Mouse (Mus musculus) embryonic facial prominence, embryonic 11.5 days (tissue): Measurements from ENCODE around the gene Pigr. TPM values are rescaled to one million over a fixed set of nuclear protein-coding genes. Genes with fewer than 3 reads are reported as not detected.

ENCODE experiments used
- ATAC-seq: fragments of 200-750 bp; cut with Nextera tagmentation; replicated peaks from 2 replicates; pipeline ENCODE4 v1.8.0; 2017; ENCODE audit warnings: low read depth; ENCODE audit not compliant: insufficient number of reproducible peaks, low FRiP score, low TSS enrichment
- DNase-seq: peaks from one replicate; pipeline ENCODE4 v3.0.0-alpha.2; 2015; ENCODE audit warnings: low spot score
- H3K27ac ChIP-seq: fragments of 300-500 bp; sonication (generic); replicated peaks from 2 replicates; pipeline ENCODE4 v1.5.1; 2014; ENCODE audit warnings: mild to moderate bottlenecking, low read depth, low read length, control low read depth
- H3K27me3 ChIP-seq: fragments of 300-500 bp; sonication (generic); 2 replicates; pipeline ENCODE4 v1.6.1; 2014; ENCODE audit warnings: mild to moderate bottlenecking, low read length, moderate library complexity, mixed read lengths; ENCODE audit not compliant: control insufficient read depth, insufficient read depth
- H3K36me3 ChIP-seq: fragments of 300-500 bp; sonication (generic); replicated peaks from 2 replicates; pipeline ENCODE4 v1.6.1; 2014; ENCODE audit warnings: low read depth, mild to moderate bottlenecking, low read length, moderate library complexity, mixed read lengths; ENCODE audit not compliant: control insufficient read depth, insufficient read depth
- H3K4me1 ChIP-seq: fragments of 300-500 bp; sonication (generic); 2 replicates; pipeline ENCODE4 v1.6.1; 2014; ENCODE audit warnings: low read length, mixed read lengths; ENCODE audit not compliant: control insufficient read depth, insufficient read depth
- H3K4me2 ChIP-seq: fragments of 300-500 bp; sonication (generic); 2 replicates; pipeline ENCODE4 v1.6.1; 2014; ENCODE audit warnings: low read depth, mild to moderate bottlenecking, control low read depth, low read length, moderate library complexity
- H3K4me3 ChIP-seq: fragments of 300-500 bp; sonication (generic); 2 replicates; pipeline ENCODE4 v1.5.1; 2014; ENCODE audit warnings: low read depth, low read length, control low read depth
- H3K9ac ChIP-seq: fragments of 300-500 bp; sonication (generic); replicated peaks from 2 replicates; pipeline ENCODE4 v1.6.1; 2014; ENCODE audit warnings: mild to moderate bottlenecking, control low read depth, low read length
- H3K9me3 ChIP-seq: fragments of 300-500 bp; sonication (generic); replicated peaks from 2 replicates; pipeline ENCODE4 v1.6.1; 2016; ENCODE audit warnings: mild to moderate bottlenecking, low read length, inconsistent platforms, mixed read lengths; ENCODE audit not compliant: control insufficient read depth
- WGBS: fragments of 180-500 bp; shearing (Covaris S2); extraction: QIAGEN DNeasy Blood & Tissue Kit; methylation state at CpG from one replicate; pipeline ENCODE4 v1.1.7; 2014; 5-methylcytosine and 5-hydroxymethylcytosine counted together
- polyA plus RNA-seq: library from polyadenylated mRNA; unstranded; fragments of >200 nt; fragmentation: Nextera tagmentation; extraction: Ambion mirVana; gene quantifications from 2 replicates; pipeline ENCODE4 v1.2.1, GENCODE M21; 2014

The Pigr gene
- not detected in 2 replicates for polyA plus RNA-seq

DNA sequence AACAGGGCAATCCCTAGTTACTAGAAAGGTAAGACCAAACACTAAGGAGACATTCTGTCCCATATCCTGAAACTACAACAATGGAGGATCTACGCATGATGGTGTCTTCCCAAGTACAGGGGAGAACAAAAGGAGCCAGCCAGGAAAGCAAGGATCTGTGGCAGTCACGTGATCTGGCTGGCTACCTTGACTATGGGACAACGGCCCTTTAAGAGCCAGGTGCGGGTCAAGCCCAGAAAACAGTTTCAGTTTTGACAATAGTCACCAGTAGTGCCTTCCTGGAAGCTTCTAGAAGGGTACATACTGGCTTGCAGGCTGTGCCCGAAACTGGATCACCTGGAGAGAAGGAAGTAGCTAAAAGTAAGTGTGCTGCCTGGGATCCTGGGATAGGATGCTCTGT is at the start of gene Pigr:
TSS of gene Pigr (plus strand) at position 237 of the 400 bp plus-strand sequence.
- H3K4me1 ChIP-seq: no peaks in the 10 kb centered on the region
- H3K9ac ChIP-seq: no peak within 1 kb of the TSS
- ATAC-seq (no peak), DNase-seq (no peak)
- H3K9me3 ChIP-seq: no peaks in the 10 kb centered on the region
- no peaks in the 10 kb centered on the region for H3K36me3 ChIP-seq
- H3K4me3 ChIP-seq: no peak within 1 kb of the TSS
- H3K4me2 ChIP-seq: no peak within 1 kb of the TSS
- no peak within 1 kb of the TSS for H3K27ac ChIP-seq
- WGBS: 81% methylated on average over 5 of the region's 5 CpGs
- no peaks in the 10 kb centered on the region for H3K27me3 ChIP-seq

DNA sequence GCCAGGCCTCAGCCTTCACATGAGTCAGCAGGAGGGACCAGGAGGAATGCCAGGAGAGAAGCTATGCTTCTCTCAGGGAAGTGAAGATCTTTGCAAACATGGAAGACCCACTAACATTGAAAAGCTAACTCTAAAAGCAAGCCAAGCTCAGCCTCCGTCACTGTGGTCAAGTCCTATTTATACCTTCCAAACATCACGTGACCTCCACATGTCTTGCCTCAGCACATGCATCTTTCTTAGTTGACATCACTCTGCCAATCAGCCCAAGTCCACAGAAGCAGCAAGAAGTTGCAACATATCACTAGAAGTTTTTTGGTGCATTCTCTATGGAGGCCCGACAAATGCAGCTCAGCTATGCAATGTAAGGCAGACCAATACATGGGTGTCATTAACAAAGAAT is 46.6 kb upstream of the Pigr start:
- Histone ChIP-seq H3K27me3 (no peaks in the 10 kb centered on the region), H3K9me3 (no peaks in the 10 kb centered on the region), H3K4me1 (no peaks in the 10 kb centered on the region), H3K4me3 (no peak overlapping the region), H3K27ac (no peak overlapping the region), H3K4me2 (no peak overlapping the region), H3K9ac (no peak overlapping the region), H3K36me3 (no peaks in the 10 kb centered on the region)
- no peak for ATAC-seq
- 88% methylated on average over 3 of the region's 3 CpGs for WGBS
- DNase-seq: no peak

DNA sequence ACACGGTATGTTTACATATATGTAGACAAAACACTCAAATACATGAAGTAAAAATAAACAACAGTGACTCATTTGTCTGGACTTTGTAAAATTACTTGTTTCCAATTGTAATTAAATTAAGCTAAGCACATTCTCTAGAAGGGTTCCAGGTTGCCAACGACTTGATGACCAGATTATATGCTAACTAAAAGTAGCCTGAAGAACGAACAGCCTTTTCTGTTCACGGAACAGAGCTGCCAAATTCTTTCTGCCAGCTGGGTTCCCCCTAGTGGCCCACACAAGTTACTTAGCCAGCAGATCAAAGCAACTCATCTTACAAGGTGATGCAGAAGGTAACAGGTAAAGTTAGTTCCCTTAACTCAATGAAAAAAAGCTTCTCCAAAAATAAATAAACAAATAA is 42.4 kb upstream of the Pigr start:
- Histone ChIP-seq H3K27ac (no peak overlapping the region), H3K9ac (no peak overlapping the region), H3K4me2 (no peak overlapping the region), H3K4me1 (no peaks in the 10 kb centered on the region), H3K27me3 (no peaks in the 10 kb centered on the region), H3K36me3 (no peaks in the 10 kb centered on the region), H3K9me3 (no peaks in the 10 kb centered on the region), H3K4me3 (no peak overlapping the region)
- WGBS: 28% methylated on average over 4 of the region's 4 CpGs
- peak; percentile 30 for DNase-seq
- ATAC-seq: no peak

DNA sequence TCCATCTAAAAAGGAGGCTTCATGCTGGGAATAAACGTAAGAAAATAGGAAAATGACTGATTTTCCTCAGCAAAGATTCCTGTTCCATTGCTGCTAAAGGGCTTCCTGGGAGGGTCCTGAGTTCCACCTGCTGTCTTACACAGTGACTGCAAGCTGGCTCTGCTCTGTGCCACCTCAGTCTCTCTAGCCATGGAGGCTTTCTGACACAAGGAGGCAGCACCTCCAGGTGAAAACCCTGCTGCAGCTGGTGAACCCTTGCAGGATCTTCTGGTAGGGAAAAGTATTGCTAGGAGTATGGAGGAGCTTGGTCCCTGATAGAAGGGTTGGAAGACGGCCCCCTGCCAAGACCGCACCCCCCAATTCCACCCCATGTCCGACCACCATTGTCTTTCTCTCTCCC is 39.5 kb upstream of the Pigr start:
- Histone ChIP-seq H3K27ac (no peak overlapping the region), H3K36me3 (no peaks in the 10 kb centered on the region), H3K4me2 (no peak overlapping the region), H3K9me3 (no peaks in the 10 kb centered on the region), H3K27me3 (no peaks in the 10 kb centered on the region), H3K9ac (no peak overlapping the region), H3K4me3 (no peak overlapping the region), H3K4me1 (no peaks in the 10 kb centered on the region)
- ATAC-seq: no peak
- 45% methylated on average over 4 of the region's 4 CpGs for WGBS
- no peak for DNase-seq

DNA sequence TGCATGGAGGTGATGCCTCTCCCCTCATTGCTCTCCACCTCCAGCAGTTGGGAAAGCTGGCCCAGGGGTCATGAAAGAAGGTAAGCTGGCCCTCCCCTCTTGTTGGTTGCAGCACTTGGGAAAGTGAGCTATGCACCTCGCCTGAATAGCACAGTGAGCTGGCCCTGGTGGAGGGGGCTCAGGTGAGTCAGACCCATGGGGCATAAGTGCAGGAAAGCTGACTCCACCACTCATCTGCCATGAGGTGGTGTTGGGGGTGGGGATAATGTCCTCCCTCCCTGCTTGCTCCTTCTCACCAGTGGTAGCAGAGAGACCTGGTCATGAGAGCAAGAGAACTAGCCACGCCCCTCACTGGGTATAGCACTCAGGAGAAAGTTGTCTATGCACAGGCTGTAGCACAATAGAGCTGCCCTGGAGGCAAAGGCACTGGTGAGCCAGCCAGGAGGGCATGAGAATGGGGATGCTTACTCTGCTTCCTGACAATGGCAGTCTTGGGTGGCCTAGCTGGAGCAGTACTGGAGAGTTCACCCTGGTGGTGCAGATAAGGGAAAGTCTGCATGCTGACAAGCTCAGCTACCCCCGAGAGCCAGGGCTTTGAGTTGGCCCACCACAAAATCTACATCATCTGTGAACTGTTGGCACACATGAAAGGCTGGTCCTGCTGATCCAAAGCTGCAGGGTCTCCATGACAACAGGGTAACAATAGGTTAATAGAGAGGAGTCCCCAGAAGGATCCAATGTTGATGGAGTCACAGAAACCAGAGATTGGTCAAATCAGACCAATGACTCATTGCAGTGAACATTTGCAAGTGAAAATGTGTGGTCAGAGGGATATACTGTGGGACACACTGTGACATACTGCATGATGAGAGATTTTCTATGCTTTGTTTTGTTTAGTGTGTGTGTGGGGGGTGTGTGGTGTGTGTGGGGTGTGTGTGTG is 36.7 kb upstream of the Pigr start:
- H3K9ac ChIP-seq: no peak overlapping the region
- H3K27me3 ChIP-seq: no peaks in the 10 kb centered on the region
- no peaks in the 10 kb centered on the region for H3K9me3 ChIP-seq
- ATAC-seq (no peak; the same call in 1 of the 2 replicates), DNase-seq (no peak)
- H3K4me2 ChIP-seq: no peak overlapping the region
- WGBS: 60% methylated on average over 3 of the region's 3 CpGs
- H3K4me3 ChIP-seq: no peak overlapping the region
- no peaks in the 10 kb centered on the region for H3K4me1 ChIP-seq
- H3K27ac ChIP-seq: no peak overlapping the region
- H3K36me3 ChIP-seq: no peaks in the 10 kb centered on the region

DNA sequence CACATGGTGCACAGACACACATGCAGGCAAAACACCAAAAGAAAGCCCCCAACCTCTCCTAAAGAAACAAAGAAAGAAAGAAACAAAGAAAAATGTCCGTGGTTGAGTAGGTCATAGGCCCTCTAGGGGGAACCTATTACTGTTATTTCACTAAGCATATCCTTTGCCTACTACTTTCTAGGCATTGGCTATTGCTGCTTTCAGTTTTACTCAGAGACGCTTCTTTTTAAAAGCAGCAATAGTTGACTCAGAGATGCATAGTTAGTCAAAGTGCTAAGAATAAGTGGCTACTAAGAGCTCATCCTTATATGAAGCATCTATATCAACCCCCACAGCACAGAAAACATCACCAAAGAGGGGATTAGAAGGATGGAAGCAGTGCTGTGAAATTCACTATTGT is 31.2 kb upstream of the Pigr start:
- Histone ChIP-seq H3K4me1 (no peaks in the 10 kb centered on the region), H3K36me3 (no peaks in the 10 kb centered on the region), H3K4me2 (no peak overlapping the region), H3K9ac (no peak overlapping the region), H3K4me3 (no peak overlapping the region), H3K27me3 (no peaks in the 10 kb centered on the region), H3K9me3 (no peaks in the 10 kb centered on the region), H3K27ac (no peak overlapping the region)
- DNase-seq: no peak
- 70% methylated on average over 2 of the region's 2 CpGs for WGBS
- no peak for ATAC-seq

DNA sequence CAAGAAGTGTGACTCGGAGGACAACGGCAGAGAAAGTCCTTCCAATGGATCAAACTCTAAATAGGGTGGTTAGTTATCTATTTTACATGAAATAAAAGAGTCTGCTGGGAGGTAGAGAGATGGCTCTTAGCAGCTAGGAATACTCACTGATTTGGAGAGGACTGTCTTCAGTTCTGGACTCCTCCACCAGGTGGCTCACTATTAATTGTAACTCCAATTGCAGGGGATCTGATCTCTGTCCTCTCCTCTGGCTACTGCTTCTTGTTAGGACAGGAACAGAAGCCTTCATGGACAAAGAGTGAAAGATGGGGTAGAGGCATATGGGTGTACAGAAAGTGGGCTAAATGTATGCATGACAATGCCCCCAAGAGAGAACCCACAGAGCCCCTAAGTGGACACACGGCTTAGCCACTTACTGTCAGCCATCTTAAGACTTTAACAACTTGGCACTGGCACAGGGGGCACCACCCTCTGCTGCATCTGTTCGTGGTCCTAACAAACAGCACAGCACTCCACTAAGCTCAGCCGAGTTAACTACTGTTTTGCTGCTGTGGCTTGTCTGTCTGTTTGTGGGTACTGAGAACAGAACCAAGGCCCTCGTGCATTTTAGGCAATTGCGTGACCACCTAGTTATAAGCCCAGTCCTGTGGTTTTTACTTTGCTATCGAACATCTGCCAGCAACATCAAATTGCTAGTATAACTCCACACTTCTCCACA is 29.4 kb upstream of the Pigr start:
- Histone ChIP-seq H3K27me3 (no peaks in the 10 kb centered on the region), H3K9ac (no peak overlapping the region), H3K4me3 (no peak overlapping the region), H3K36me3 (no peaks in the 10 kb centered on the region), H3K9me3 (no peaks in the 10 kb centered on the region), H3K4me2 (no peak overlapping the region), H3K27ac (no peak overlapping the region), H3K4me1 (no peaks in the 10 kb centered on the region)
- no peak for ATAC-seq
- peak; percentile 55 for DNase-seq
- 79% methylated on average over 8 of the region's 8 CpGs for WGBS

DNA sequence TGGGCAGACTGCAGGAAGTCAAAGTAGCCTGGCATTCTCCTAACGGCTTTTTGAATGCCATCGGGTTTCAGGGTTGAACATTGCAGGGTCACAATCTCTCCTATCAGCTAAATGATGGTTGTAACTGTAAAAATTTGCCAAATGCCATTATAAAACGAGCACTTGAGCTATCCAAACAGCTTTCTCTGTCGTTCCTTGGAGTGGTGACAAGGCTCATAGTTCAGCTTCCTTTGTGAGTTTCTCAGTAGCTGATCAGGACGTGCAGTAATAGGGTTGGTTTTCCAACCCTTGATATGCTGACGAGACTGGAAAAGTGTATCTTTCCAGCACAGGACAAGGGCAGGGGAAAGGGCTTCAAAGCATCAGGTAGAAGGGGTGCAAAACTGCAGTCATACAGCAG is 28.4 kb upstream of the Pigr start:
- Histone ChIP-seq H3K4me3 (no peak overlapping the region), H3K4me1 (no peaks in the 10 kb centered on the region), H3K4me2 (no peak overlapping the region), H3K27ac (no peak overlapping the region), H3K9me3 (no peaks in the 10 kb centered on the region), H3K9ac (no peak overlapping the region), H3K36me3 (no peaks in the 10 kb centered on the region), H3K27me3 (no peaks in the 10 kb centered on the region)
- WGBS: 69% methylated on average over 6 of the region's 6 CpGs
- ATAC-seq: no peak
- DNase-seq: no peak
